Mouse (Mus musculus) inflammation-experienced regulatory T-cells, adult 6 months (primary cell): ENCODE measurements around the gene Plod1. TPM values are rescaled to one million over a fixed set of nuclear protein-coding genes. Genes with fewer than 3 reads are reported as not detected.
A peak's percentile ranks its signal among the peaks of the same experiment; 100 is the strongest.

Experiments
- ATAC-seq: one replicate; pipeline ENCODE4 v1.8.0; 2017
- polyA plus RNA-seq, 3 experiments: library from polyadenylated mRNA; unstranded; fragments of 100-300 nt; shearing (Covaris generic); gene quantifications; one replicate each; pipeline ENCODE4 v1.2.1; 2017

Plod1 gene
- polyA plus RNA-seq: 1 to 10 TPM; 1.3 to 4.5 (median 3.1) TPM

DNA sequence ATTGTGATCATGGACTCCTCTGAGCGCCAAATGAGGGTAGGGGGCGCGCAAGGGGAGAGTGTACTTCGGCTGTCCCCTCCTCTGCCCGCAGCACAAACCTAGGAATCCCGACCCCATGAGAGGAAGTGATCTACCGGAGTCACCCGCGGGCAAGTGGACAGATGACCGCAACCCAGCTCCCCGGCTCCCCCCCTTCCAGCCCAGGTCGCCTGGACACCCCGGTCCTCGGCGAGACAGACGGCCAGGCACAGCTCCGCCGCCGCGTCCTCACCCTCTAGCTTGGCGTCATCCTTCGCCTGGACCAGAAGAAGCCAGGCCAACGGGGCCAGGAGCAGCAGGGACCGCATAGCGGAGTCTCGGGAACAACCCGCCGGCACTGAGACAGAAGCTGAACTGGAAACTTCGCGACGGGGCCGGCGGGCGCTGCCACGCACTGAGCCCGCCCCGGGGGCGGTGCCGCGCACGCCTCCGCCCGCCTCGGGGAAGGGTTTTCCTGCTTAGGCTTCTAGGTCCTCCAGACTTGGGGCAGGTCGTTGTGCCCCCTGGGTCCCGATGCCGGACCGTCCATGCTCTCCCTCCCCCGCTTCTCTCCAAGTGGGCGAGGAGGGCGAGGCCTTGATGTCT, at the start of gene Plod1:
Plod1 (minus strand) TSS at position 437 of the 624 bp plus-strand sequence.
- peak; percentile 79 for ATAC-seq

DNA sequence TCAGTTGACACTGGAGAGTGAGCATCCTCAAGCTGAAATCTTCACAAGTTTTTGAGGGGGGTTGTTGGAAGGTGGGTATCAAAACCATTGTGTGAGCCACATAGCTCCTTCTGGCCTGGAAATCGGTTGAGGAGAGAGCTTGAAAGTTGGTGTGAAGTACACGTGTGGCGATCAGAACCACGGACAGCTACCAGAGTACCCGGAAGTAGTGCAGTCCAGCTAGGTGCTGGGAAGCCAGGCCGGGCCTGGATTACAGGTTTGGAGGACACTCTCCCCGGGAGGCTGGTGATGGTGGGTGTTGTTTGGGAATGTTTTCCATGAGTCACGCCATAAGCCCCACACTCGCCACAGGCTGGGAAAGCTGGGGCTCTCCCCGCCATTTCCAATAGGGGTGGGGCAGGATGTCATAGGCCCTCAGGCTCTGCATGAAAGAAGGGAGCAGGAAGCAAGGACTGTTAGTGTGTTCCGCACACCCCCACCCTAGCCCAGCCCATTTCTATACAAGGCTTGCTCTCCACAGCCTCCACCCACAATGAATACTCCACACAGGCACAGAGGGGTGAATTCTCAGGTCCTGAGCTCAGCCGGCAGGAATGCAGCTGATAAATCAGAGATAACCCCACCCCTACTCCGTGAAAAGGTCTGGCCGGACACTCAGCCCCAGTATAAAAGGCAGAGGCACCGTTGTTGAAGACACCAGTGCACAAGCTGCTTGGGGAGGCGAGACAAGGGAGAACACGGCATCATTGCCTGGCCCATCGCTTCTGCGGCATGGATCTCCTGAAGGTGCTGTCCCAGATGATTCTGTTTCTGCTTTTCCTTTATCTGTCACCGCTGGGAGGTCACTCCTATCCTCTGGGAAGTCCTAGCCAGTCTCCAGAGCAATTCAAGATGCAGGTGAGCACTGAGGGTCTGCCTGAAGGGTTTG, 48.9 kb upstream of the Plod1 start, which contains the start of gene Nppb:
Nppb (plus strand) TSS at position 584 of the 928 bp plus-strand sequence.
- ATAC-seq: no peak

DNA sequence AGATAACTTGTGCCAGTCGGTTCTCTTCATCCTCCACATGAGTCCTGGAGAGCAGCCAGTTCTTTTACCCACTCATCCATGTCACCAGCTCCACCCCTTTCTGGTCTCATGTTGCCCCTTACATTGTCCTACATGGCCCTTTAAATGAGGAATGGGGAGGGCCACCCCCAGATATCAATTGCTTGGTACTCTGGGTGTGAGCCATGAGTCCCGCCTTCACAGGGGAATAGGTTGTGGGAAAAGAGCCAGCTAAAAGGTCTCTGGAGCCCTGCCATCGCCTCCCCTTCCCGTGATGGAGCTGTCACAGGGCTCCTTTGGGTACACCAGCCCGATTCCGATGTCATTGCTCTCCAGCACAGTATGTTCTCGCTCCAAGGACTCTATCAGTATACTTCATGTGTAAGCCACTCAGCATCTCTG, 42.9 kb upstream of the Plod1 start:
- no peak for ATAC-seq

DNA sequence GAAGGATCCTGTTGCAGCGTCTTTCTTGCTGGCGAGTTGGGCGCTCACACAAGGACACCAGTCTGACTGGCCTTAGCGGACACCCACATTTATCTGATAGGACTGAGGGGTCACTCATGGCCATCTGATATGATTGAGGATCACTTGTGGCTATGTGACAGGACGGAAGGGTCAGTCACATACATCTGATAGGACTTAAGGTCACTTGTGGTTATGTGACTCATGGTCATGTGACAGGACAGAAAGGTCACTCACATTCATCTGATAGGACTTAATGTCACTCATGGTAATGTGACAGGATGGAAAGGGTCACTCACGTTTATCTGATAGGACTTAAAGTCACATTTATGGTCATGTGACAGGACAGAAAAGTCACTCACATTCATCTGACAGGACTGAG, 41.8 kb upstream of the Plod1 start:
- ATAC-seq: no peak

DNA sequence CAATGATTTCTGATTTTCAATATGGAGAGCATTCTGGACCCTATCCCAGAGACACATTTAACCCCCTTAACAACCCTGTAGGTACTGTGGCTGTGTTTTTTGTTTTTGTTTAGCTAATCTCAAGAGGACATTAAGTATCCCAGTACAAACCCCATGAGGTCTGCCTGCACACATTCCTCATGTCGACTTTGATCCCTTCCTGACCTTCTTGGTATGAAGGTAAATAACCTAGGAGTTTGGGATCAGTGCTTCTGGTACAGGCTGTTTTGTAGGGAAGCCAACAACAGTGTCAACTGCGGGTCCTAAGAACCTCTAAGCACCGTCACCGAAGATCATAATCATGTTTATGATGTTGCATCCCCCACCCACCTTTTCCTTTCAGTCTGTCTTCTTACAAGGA, 41.2 kb upstream of the Plod1 start:
- ATAC-seq: no peak

DNA sequence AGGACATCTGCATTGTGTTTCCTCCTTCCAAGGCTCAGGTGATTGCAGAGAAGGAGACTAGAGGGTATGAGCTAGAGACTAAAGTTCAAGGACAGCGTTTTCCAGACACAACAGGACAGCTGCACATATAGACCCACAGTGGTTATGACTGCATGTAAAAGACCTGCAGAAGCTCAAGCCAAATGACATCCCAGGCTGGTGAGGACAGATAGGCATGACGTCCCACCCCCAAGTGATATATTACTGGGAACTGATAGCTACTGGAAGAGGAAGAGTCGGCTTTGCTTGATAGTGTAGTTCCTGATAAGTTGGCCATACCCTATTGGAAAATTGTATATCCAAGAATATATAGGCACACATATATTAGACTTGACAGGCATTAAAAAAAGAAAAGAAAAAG, 39.7 kb upstream of the Plod1 start:
- no peak for ATAC-seq

DNA sequence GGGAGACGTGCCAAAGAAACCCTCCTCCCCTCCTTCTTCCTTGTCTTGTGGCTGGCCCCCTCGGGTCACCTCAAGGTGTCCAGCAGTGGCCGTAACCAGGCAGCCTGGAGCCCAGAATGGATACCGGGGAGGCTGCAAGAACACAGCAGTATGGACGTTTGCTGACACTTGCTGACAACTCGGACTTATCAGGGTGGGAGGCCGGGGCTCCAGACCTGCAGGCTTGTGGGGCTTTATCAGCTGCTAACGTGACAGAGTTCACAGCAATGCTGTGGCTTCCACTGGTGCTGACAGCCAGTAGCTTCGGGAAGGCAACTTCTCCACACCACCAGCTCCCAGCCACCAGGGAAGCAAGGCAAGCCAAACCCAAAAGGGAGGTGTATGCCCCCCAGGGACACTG, 32.8 kb upstream of the Plod1 start:
- ATAC-seq: no peak

DNA sequence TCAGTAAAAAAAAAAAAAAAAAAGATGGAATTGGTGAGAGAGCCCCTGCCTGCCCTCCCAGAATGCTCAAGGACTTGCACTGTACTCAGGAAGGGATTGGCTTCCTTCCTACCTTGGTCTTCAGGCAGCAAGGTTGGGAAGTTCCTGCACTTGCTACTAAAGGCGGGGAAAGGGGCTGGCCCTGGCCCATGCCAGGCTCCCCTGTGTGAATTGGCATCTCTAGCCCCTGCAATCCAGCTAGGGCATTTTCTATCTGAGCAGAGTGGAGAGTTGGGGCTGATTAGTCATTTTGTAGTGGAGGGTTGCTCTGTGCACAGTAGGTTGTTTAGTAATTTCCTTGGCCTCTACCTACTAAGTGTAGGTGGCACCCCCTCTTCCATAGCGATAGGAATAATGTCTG, 32.2 kb upstream of the Plod1 start:
- no peak for ATAC-seq

DNA sequence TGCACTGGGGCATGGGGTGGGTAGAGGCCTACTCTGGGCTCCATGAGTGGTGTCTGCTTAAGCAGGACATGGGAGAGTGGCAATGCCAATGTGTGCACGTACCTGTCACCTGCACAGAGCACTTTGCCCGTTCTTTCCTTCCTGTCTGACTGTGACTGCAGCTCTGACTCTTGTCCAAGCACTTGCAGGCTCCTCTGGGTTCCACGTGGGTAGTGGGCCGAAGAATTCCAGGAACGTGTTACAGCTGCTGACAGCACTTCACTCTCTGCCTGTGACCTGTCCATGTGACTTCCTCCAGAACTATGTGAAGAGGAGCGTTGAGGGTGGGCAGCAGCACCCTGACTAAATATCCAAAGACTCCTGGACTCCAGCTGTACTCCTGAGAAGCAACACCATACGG, 29.1 kb upstream of the Plod1 start:
- no peak for ATAC-seq

DNA sequence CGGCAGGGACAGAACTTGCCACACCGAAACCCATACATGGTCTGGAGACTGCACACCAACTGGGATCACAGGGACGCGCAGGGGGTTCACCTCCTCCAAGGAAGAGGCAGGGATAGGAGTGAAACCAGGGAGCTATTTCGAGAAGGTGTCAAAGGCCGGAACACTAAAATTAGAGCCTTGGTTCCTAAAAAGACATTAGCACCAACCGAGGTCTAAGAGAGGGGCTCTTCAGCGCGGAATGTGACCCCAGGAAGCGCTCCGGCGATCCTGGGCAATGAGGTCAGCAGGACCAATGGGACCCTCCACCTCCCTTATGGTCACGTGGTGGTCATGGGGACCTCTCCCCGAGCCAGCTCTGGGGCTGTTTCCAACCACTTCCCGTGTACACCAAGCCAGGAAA, 27.1 kb upstream of the Plod1 start:
- no peak for ATAC-seq

DNA sequence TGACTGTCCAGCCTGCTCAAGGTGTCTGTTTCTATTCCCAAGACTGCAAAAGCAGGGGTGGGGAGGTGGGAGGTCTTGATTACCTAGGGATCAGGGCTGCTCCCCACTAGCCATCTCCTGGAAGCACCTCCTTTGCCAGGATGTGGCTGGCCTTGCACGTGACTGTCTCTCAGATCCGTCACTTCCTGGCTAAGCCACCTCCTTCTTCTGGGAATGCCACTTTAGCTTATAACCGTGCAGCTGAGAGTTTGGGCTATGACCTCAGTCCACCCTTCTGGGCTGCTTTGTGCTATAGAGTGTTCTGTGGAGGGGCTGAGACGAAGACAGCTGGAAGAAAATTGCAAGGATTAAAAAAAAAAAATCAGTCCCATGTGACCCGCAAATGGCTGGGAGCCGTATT, 26.2 kb upstream of the Plod1 start:
- ATAC-seq: no peak

DNA sequence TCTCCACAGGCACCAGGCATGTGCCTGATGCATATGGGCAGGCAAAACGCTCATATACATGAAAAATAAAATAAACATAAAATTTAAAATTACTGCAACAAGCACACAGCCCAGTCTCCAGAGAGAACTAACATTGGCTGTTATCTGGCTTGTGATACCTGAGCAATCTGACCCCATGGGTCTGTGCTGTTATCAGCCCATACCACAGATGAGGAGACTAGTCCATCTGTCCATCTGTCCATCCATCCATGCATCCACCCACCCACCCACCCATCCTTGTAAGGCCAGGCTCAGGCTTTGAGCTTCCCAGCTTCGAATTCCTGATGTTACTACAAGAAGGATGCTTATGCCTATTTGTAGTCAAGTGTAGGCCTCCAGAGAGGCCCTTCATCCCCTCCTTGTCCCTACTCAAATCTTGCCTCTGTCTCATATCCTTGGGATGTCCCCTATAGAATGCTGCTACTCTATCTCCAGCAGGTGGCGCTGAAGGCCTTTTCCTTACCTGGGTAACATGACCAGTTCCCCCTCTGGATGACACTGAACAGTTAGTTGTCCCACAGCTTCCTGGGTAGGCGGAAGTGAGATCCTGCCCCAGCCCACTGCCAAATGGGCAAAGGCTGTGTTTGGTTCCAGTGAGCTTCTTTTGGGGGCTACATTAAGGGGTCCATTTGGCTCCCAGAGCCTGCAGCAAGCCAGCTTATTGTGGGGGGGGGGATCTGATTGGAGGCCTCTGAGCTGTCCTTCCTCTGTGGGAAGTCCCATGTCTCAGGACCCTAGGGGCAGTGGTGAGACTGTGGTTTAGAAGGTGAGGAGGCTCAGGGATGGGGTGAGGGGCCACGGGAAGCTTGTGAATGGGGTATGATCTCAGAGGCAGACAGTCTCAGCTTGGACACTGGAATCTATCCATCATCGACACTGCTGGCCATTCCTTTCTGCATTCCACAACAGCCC, 23.6 kb upstream of the Plod1 start:
- ATAC-seq: peak; percentile 90

DNA sequence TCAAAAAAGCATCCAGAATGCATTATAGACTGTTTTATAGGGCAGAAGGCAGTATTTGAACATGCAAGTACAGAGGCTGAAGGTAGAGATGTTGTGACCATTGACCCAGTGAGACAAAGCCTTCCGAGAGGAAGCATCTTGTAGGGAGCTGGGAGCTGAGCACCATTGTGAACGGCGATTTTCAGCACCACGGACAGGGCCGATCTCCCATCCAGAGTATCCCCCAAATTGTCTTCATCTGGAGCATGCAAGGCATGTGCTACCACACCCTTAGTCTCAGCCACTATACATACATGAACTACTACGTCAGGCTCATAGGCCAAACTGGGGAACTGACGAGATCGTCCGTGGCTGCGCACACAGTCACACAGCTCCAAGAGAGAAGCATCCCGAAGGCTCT, 20.6 kb upstream of the Plod1 start:
- ATAC-seq: no peak

DNA sequence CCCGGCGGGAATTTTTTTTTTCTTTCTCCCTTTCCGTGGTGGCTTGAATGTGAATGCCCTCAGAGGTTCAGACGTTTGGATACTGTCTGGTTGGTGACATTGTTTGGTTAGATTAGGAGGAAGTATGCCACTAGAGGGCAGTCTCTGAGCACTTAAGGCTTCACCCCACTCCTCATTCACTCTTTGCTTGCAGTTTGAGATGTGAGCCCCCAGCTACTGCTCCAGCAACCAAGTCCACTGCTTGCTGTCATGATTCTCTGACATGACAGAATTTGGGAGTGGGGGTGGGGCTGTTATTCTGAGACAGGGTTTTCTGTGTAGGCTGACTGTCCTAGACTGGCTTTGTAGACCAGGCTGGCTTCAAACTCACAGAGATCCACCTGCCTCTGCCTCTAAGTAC, 17.0 kb upstream of the Plod1 start:
- ATAC-seq: peak; percentile 69

DNA sequence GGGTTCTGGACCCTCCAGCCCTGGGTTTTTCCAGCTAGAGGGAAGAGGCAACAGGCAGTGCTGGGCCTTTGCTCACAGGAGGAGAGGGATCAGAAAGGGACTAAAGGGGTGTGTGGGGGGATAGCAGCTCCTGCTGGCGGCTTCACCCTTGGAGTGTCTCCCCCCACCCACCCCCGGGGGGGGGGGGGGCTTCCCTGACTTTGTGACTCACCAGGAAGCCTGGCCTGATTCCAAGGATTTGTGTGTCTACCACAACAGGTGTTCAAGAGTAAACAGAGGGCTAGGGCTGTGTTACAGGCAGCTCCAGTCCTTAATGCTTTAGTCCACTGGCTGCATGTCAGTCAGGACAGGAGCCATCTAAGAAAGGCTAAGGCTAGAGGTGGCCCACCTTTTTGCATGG, 10.9 kb upstream of the Plod1 start:
- no peak for ATAC-seq

DNA sequence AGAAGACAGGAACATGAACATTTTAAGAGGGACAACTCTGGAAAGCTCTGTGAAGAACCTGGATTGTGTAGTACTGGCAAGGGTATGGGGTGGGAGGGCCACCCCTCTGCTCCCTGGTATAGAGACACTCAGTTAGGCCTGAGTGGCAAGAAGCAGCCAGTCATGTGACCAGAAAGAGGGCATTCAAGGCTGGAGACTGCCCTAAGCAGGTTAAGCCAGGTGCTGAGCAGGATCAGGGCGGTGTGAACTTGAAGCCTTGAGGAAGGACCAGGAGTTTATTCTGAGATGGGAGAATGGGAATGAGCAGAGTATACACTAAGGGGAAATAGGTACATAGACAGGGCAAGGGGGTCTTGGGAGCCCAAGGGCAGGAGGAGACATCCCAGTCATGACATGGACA, 6.4 kb upstream of the Plod1 start:
- no peak for ATAC-seq

DNA sequence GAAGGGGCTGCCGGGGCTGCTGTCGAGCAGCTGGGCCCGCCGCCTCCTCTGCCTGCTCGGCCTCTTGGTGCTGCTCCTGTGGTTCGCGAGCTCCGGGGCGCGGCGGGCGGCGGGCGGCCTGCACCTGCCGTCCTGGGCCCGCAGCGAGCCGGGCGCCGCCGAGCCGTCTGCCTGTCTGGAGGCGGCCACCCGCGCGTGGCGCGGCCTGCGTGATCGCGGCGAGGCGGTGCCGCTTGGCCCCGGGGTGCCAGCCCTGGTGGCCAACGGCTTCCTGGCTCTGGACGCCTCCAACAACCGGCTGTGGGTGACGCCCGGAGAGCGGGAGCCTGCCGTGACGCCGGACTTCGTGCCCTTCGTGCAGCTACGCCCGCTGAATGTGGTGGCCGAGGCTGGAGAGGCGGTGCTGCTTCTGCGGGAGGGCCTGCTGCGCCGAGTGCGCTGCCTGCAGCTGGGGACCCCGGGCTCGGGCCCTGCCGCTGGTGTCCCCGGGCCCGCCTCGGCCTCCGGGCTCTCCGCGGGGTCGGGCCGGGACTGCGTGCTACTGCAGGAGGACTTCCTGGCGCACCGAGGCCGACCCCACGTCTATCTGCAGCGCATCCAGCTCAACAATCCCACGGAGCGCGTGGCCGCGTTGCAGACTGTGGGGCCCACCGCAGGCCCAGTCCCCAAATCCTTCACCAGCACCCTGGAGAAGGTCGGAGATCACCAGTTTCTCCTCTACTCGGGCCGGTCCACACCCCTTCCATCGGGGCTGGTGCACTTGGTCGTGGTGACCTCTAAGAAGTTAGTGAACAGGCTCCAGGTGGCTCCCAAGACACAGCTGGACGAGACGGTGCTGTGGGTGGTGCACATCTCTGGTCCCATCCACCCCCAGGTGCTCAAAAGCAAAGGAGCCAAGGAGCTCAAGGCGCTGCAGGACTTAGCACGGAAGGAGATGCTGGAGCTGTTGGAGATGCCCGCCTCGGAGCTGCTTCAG, 4.8 kb upstream of the Plod1 start:
- peak; percentile 13 for ATAC-seq

DNA sequence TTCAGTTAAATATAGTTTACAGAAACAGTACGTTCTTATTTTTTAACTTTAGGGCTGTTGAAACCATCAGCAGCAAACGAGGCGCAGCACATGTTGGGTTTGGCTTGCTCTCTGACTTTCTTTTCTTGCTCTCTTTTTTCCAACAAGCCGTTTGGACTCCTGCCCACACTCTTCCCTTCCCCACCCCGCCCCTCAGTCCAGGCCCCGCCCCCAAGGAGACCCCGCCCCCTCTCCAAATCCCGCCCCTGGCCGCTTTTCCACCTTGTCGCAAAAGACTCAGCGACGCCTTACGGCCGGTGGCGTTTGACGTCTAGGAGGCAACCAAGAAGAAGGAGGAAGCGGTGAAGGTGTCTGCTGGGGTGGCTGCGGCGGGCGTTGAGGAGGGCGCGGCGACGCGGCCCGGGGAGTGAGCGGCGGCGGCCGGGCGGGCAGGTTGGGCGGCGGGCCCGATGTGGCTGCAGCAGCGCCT, 4.0 kb upstream of the Plod1 start, which contains the start of gene 2510039O18Rik:
2510039O18Rik (plus strand) TSS at position 320 of the 469 bp plus-strand sequence.
- ATAC-seq: peak; percentile 75

DNA sequence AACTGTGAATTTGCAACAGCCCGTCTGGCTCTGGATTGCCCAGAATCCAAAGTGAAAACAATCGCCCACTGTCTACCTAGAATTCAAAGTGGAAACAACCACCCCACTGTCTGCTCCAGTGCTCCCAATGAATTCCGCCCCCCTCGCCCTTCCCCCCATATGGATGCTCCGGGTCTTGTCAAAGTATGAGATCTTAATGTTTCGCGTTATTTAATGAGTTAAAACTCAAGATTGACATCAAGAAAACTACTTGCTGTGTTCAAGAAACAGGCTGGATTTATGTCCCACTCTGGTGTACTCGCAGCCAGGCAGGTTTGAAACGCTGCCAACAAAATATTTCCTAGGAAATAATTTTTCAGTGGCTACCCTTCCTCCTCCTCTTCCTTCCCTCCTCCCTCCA, 3.5 kb upstream of the Plod1 start:
- no peak for ATAC-seq

DNA sequence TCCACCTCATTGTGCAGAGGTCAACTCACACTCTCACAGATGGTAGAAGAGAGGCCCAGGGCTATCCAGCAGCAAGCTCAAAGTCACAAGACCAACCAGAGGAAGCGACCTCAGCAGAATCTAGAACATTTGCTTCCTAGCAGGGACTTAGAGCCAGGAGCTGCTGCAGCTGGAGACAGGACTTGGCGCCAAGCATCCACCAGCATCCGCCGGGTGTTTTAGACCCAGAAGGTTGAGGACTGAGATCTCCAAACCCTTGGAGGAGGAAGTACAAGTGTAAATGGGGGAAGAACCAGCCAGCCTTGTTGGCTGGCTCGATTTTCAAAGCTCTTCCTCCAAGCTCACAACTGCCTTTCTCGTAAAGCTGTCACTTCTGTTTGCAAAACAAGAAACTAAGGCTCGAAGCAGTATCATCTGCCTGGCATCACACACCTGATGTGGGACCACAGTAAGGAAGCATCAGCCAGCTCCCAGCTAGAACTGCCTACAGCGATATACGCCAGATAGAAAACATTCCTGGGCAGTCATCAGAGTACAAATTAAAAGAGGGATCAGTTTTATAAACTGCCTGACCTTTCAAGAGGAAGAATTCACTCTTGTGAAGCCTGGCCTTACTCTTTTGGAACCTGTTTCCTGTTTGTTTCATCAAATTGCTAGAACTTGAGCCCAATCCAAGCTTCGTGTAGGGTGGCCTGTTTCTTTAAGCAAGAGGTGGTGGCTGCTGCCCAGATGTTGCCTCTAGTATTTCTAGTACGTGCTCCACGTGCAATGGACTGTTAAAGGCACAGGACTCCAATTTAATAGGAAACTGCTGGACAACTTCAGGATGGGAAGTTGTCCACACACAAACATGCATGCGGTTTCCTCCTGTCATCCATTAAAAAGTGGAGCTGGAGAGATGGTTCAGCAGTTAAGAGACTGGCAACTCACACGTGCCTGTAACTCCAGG, 1.9 kb upstream of the Plod1 start:
- ATAC-seq: no peak
